Mouse (Mus musculus) left cerebral cortex, adult 2 months (tissue): ENCODE results near the gene D430041D05Rik. TPM values are rescaled to one million over a fixed set of nuclear protein-coding genes. Genes with fewer than 3 reads are reported as not detected.

Experiments used
- DNase-seq, 2 experiments: peaks; one replicate each; pipeline ENCODE4 v3.0.0; 2021 to 2022; ENCODE audit warnings: low spot score in 2 of 2, mixed read lengths in 1 of 2; ENCODE audit errors: extremely low spot score in 1 of 2
- H3K27ac ChIP-seq: fragments of 200-600 bp; 2 replicates; pipeline ENCODE4 v1.8.1; 2022
- H3K4me3 ChIP-seq: fragments of 200-600 bp; 2 replicates; pipeline ENCODE4 v1.8.1; 2022
- CTCF ChIP-seq: fragments of 200-600 bp; IDR thresholded peaks from 2 replicates; pipeline ENCODE4 v1.8.1; 2022; ENCODE audit warnings: antibody characterized with exemption, mild to moderate bottlenecking, moderate library complexity
- intact Hi-C: fragments of 180-260 bp; cut with DNase I; formaldehyde crosslinking; loops from one replicate; pipeline ENCODE4 v1.15.1; 2025
- total RNA-seq, 2 experiments: library from RNA; stranded (reverse); gene quantifications; 2 replicates each; pipeline ENCODE4 v1.2.3; 2021

Gene D430041D05Rik
- total RNA-seq, 2 experiments from 2014 or later = 121 to 123 TPM

GRCm38 (mm10) chr2:104371606-104372130, 39.1 kb downstream of the D430041D05Rik start:
- DNase-seq = no peak
- TF ChIP-seq CTCF = no peak
- intact Hi-C loops = no loop called here
- no peak overlapping the region for H3K27ac ChIP-seq
- no peak overlapping the region for H3K4me3 ChIP-seq

GRCm38 (mm10) chr2:104367836-104368298, 42.9 kb downstream of the D430041D05Rik start:
- DNase-seq = no peak
- TF ChIP-seq CTCF = no peak
- intact Hi-C loops = no loop called here
- no peak overlapping the region for H3K4me3 ChIP-seq
- H3K27ac ChIP-seq = no peak overlapping the region

GRCm38 (mm10) chr2:104367291-104367690, 43.5 kb downstream of the D430041D05Rik start:
- DNase-seq = no peak
- Histone ChIP-seq H3K4me3 (no peak overlapping the region), H3K27ac (no peak overlapping the region)
- intact Hi-C loops = no loop called here
- TF ChIP-seq CTCF = no peak; the same call in 1 of the 2 replicates

GRCm38 (mm10) chr2:104359305-104359704, 51.5 kb downstream of the D430041D05Rik start:
- TF ChIP-seq CTCF = no peak
- H3K4me3 ChIP-seq = no peak overlapping the region
- H3K27ac ChIP-seq = peak overlapping the region; percentile 32; the same call in 1 of the 2 replicates
- intact Hi-C loops = no loop called here
- no peak for DNase-seq

- intact Hi-C loops = no loop called here
- no peak for DNase-seq
- Histone ChIP-seq H3K27ac (peak overlapping the region; percentile 32; the same call in 1 of the 2 replicates), H3K4me3 (no peak overlapping the region)
- no peak for TF ChIP-seq CTCF
Observed at GRCm38 (mm10) chr2:104358881-104359280, 51.9 kb downstream of the D430041D05Rik start.

- no peak for TF ChIP-seq CTCF
- Histone ChIP-seq H3K4me3 (no peak overlapping the region), H3K27ac (peak overlapping the region; percentile 78)
- intact Hi-C loops = no loop called here
- no peak for DNase-seq
Observed at GRCm38 (mm10) chr2:104356531-104356930, 54.3 kb downstream of the D430041D05Rik start.

GRCm38 (mm10) chr2:104354117-104354516, 56.7 kb downstream of the D430041D05Rik start:
- intact Hi-C loops = loop anchor here (5.0 kb wide), 1 partner anchor 53 kb away; no protein-coding TSS in a partner anchor
- peak overlapping the region; percentile 78 for H3K27ac ChIP-seq

GRCm38 (mm10) chr2:104352204-104352493, 58.7 kb downstream of the D430041D05Rik start:
- no peak for TF ChIP-seq CTCF
- Histone ChIP-seq H3K4me3 (no peak overlapping the region), H3K27ac (peak overlapping the region; percentile 71; the same call in 1 of the 2 replicates)
- no peak for DNase-seq
- intact Hi-C loops = loop anchor here (5.0 kb wide), 1 partner anchor 55 kb away; no protein-coding TSS in a partner anchor

More at GRCm38 (mm10) chr2:104354117-104354516, 56.7 kb downstream of the D430041D05Rik start:
- no peak for TF ChIP-seq CTCF
- no peak for DNase-seq
- no peak overlapping the region for H3K4me3 ChIP-seq

- no peak for TF ChIP-seq CTCF
- intact Hi-C loops = loop anchor here (5.0 kb wide), 1 partner anchor 56 kb away; no protein-coding TSS in a partner anchor
- peak overlapping the region; percentile 71 for H3K27ac ChIP-seq
Observed at GRCm38 (mm10) chr2:104351415-104352203, 59.2 kb downstream of the D430041D05Rik start.

GRCm38 (mm10) chr2:104337619-104338018, 73.2 kb downstream of the D430041D05Rik start:
- intact Hi-C loops = loop anchor here (10.0 kb wide), 1 partner anchor 157 kb away; the partner anchor contains the start of gene Hipk3
- no peak for TF ChIP-seq CTCF
- Histone ChIP-seq H3K4me3 (no peak overlapping the region), H3K27ac (peak overlapping the region; percentile 72)
- DNase-seq = no peak

More at GRCm38 (mm10) chr2:104351415-104352203, 59.2 kb downstream of the D430041D05Rik start:
- DNase-seq = no peak
- no peak overlapping the region for H3K4me3 ChIP-seq

- H3K4me3 ChIP-seq = no peak overlapping the region
- DNase-seq = no peak
- intact Hi-C loops = loop anchor here (10.0 kb wide), 1 partner anchor 159 kb away; the partner anchor contains the start of gene Hipk3
- TF ChIP-seq CTCF = no peak
- H3K27ac ChIP-seq = no peak overlapping the region
Observed at GRCm38 (mm10) chr2:104335824-104336223, 75.0 kb downstream of the D430041D05Rik start.

- DNase-seq = no peak
- Histone ChIP-seq H3K4me3 (no peak overlapping the region), H3K27ac (peak overlapping the region; percentile 51; the same call in 1 of the 2 replicates)
- TF ChIP-seq CTCF = peak; percentile 37
- intact Hi-C loops = loop anchor here (5.0 to 10.0 kb wide), 3 partner anchors 73 to 161 kb away; partner anchors contain the start of gene Hipk3
Observed at GRCm38 (mm10) chr2:104333952-104334351, 76.9 kb downstream of the D430041D05Rik start.
